Mouse (Mus musculus) heart, postnatal 0 days (tissue): ENCODE results near the gene Neurl2.

ENCODE experiments used
- CTCF ChIP-seq: IDR thresholded peaks from 2 replicates; pipeline ENCODE4 v1.5.1; 2016; ENCODE audit warnings: antibody characterized with exemption, control low read depth, low read depth
- EP300 ChIP-seq: IDR thresholded peaks from 2 replicates; pipeline ENCODE4 v1.6.1; 2016; ENCODE audit warnings: antibody characterized with exemption, low read depth

GRCm38 (mm10) chr2:164832032-164832747 is 1.1 kb downstream of the Neurl2 start:
- TF ChIP-seq CTCF (no peak), EP300 (no peak)
